Mouse (Mus musculus) CH12.LX (cell line): Measurements from ENCODE around the gene Arid4b. TPM values are rescaled to one million over a fixed set of nuclear protein-coding genes. Genes with fewer than 3 reads are reported as not detected.

ENCODE experiments used
- DNase-seq: peaks from one replicate; pipeline ENCODE4 v3.0.0-alpha.2; 2013; ENCODE audit errors: extremely low read depth
- H3K27ac ChIP-seq: 2 replicates; pipeline ENCODE4 v1.5.1; 2012; ENCODE audit warnings: low read depth, mild to moderate bottlenecking, control low read depth, moderate library complexity; ENCODE audit not compliant: insufficient read depth
- H3K27me3 ChIP-seq: replicated peaks from 2 replicates; pipeline ENCODE3; 2012; ENCODE audit warnings: inconsistent platforms
- H3K36me3 ChIP-seq, 2 experiments: replicated peaks in 1 of 2; 2 replicates each; pipeline versions ENCODE3 to v1.6.1; 2012; ENCODE audit warnings: inconsistent platforms in 1 of 2, low read length in 1 of 2, mild to moderate bottlenecking in 1 of 2, mixed read lengths in 1 of 2, moderate library complexity in 1 of 2; ENCODE audit not compliant: control insufficient read depth in 1 of 2, insufficient read depth in 1 of 2
- H3K4me1 ChIP-seq, 2 experiments: 2 replicates each; pipeline ENCODE4 v1.6.1; 2012; ENCODE audit warnings: inconsistent platforms in 1 of 2, moderate library complexity in 1 of 2; ENCODE audit not compliant: insufficient read depth in 2 of 2, control insufficient read depth in 1 of 2
- H3K4me2 ChIP-seq: 2 replicates; pipeline ENCODE4 v1.6.1; 2012; ENCODE audit warnings: low read depth, mild to moderate bottlenecking, control low read depth; ENCODE audit not compliant: poor library complexity, insufficient read depth, severe bottlenecking
- H3K4me3 ChIP-seq, 3 experiments: fragments of 150-350 bp in 1 of 3; sonication (generic) in 1 of 3; replicated peaks in 1 of 3; 2 replicates each; pipeline versions ENCODE3 to v1.5.1; 2011 to 2012; ENCODE audit warnings: low read depth in 2 of 3, low read length in 2 of 3, mild to moderate bottlenecking in 2 of 3, moderate library complexity in 2 of 3, control low read depth in 1 of 3, improper control_type of control experiment in 1 of 3, inconsistent platforms in 1 of 3, mixed read lengths in 1 of 3; ENCODE audit not compliant: poor library complexity in 1 of 3
- H3K79me2 ChIP-seq: replicated peaks from 2 replicates; pipeline ENCODE4 v1.6.1; 2012; ENCODE audit warnings: mild to moderate bottlenecking, moderate library complexity; ENCODE audit not compliant: control insufficient read depth, poor library complexity, insufficient read depth, severe bottlenecking; ENCODE audit errors: extremely low read depth
- H3K9ac ChIP-seq: 2 replicates; pipeline ENCODE4 v1.6.1; 2012; ENCODE audit warnings: low read depth, mild to moderate bottlenecking, control low read depth, moderate library complexity; ENCODE audit not compliant: insufficient read depth
- H3K9me3 ChIP-seq: replicated peaks from 2 replicates; pipeline ENCODE3; 2012; ENCODE audit warnings: low read length, inconsistent platforms, mixed read lengths
- BHLHE40 ChIP-seq: IDR thresholded peaks from 2 replicates; pipeline ENCODE4 v1.6.1; 2011; ENCODE audit warnings: mild to moderate bottlenecking, low read depth, low read length, improper control_type of control experiment
- EP300 ChIP-seq: IDR thresholded peaks from 2 replicates; pipeline ENCODE4 v1.6.1; 2011; ENCODE audit warnings: low read length, improper control_type of control experiment
- ETS1 ChIP-seq: conservative IDR thresholded peaks from 2 replicates; pipeline ENCODE4 v1.6.1; 2012; ENCODE audit warnings: low read depth, mild to moderate bottlenecking, inconsistent platforms, low read length, improper control_type of control experiment, moderate library complexity
- JUN ChIP-seq: IDR thresholded peaks from 2 replicates; pipeline ENCODE4 v1.6.1; 2011; ENCODE audit warnings: low read depth, mild to moderate bottlenecking, low read length, improper control_type of control experiment, moderate library complexity; ENCODE audit not compliant: insufficient read depth
- JUND ChIP-seq: conservative IDR thresholded peaks from 2 replicates; pipeline ENCODE4 v1.6.1; 2011; ENCODE audit warnings: low read depth, low read length, improper control_type of control experiment
- MAFK ChIP-seq: IDR thresholded peaks from 2 replicates; pipeline ENCODE4 v1.6.1; 2011; ENCODE audit warnings: low read length, improper control_type of control experiment; ENCODE audit not compliant: insufficient replicate concordance
- MXI1 ChIP-seq: IDR thresholded peaks from 2 replicates; pipeline ENCODE4 v1.6.1; 2011; ENCODE audit warnings: mild to moderate bottlenecking, low read depth, low read length, improper control_type of control experiment
- MYC ChIP-seq: IDR thresholded peaks from 2 replicates; pipeline ENCODE4 v1.6.1; 2011; ENCODE audit warnings: low read depth, mild to moderate bottlenecking, improper control_type of control experiment, low read length
- NELFE ChIP-seq: IDR thresholded peaks from 2 replicates; pipeline ENCODE4 v1.6.1; 2011; ENCODE audit warnings: low read depth, low read length, improper control_type of control experiment
- PAX5 ChIP-seq: IDR thresholded peaks from 2 replicates; pipeline ENCODE4 v1.6.1; 2012; ENCODE audit warnings: low read length, inconsistent platforms, mixed read lengths
- SIN3A ChIP-seq: IDR thresholded peaks from 2 replicates; pipeline ENCODE4 v1.6.1; 2012; ENCODE audit warnings: low read length, improper control_type of control experiment, inconsistent platforms
- SMC3 ChIP-seq: IDR thresholded peaks from 2 replicates; pipeline ENCODE4 v1.6.1; 2011; ENCODE audit warnings: low read depth, low read length, improper control_type of control experiment
- TCF12 ChIP-seq: IDR thresholded peaks from 2 replicates; pipeline ENCODE4 v1.6.1; 2014; ENCODE audit warnings: low read depth, mild to moderate bottlenecking, inconsistent platforms, low read length, improper control_type of control experiment
- UBTF ChIP-seq: IDR thresholded peaks from 2 replicates; pipeline ENCODE4 v1.6.1; 2012; ENCODE audit warnings: low read depth, mild to moderate bottlenecking, inconsistent platforms, low read length, improper control_type of control experiment, moderate library complexity
- dilution Hi-C: fragments of 300-500 bp; cut with MboI; formaldehyde crosslinking; loops from 2 replicates; pipeline ENCODE4 v1.14.3; 2020; ENCODE audit warnings: low sequenced_read_pairs; ENCODE audit not compliant: extremely low pct_unique_long_range_greater_than_20kb, extremely low pct_ligation_motif_present
- in situ Hi-C: fragments of 300-500 bp; cut with MboI; formaldehyde crosslinking; loops from 3 replicates; pipeline ENCODE4 v1.14.3; 2019; ENCODE audit warnings: low sequenced_read_pairs, low pct_ligation_motif_present, low pct_unique_long_range_greater_than_20kb, mixed read lengths
- polyA plus RNA-seq: library from polyadenylated mRNA; unstranded; fragments of >175 nt; gene quantifications from 2 replicates; pipeline ENCODE4 v1.2.1, GENCODE M21; 2012; ENCODE audit warnings: low read depth; ENCODE audit not compliant: insufficient read length
- total RNA-seq, 2 experiments: library from RNA; depleted of rRNA; stranded (reverse); fragments of 300-350 nt in 1 of 2; fragments of >200 nt in 1 of 2; gene quantifications; 2 replicates each; pipeline ENCODE4 v1.2.3; 2012 to 2014

The Arid4b gene
- total and polyA plus RNA-seq, 3 experiments, result 9.2 to 16.4 (median 9.7) TPM

GRCm38 (mm10) chr13:14069291-14069690 lies 6.3 kb downstream of the Arid4b start:
- peak; percentile 59 for TF ChIP-seq EP300
- TF ChIP-seq BHLHE40, result peak; percentile 46; the same call in 1 of the 2 replicates
- peak; percentile 60 for TF ChIP-seq ETS1
- 0 out of 2 replicates have a peak, but pooled peaks have one; percentile 15 for TF ChIP-seq MYC
- TF ChIP-seq JUN, result no peak
- H3K4me1 ChIP-seq, result peaks cover 6 to 48% of the 10 kb centered on the region in 2 experiments; a peak in 3 of 4 replicates
- H3K9me3 ChIP-seq, result no peaks in the 10 kb centered on the region
- in situ Hi-C loops (no loop called here), dilution Hi-C loops (no loop called here)
- H3K9ac ChIP-seq, result no peak overlapping the region
- DNase-seq, result peak; percentile 29
- H3K79me2 ChIP-seq, result peaks cover 60% of the 10 kb centered on the region
- H3K27me3 ChIP-seq, result no peaks in the 10 kb centered on the region
- peaks cover 3 to 28% of the 10 kb centered on the region in 2 experiments for H3K36me3 ChIP-seq
- H3K4me3 ChIP-seq, result no peak overlapping the region
- H3K27ac ChIP-seq, result no peak overlapping the region
- H3K4me2 ChIP-seq, result no peak overlapping the region

DNA sequence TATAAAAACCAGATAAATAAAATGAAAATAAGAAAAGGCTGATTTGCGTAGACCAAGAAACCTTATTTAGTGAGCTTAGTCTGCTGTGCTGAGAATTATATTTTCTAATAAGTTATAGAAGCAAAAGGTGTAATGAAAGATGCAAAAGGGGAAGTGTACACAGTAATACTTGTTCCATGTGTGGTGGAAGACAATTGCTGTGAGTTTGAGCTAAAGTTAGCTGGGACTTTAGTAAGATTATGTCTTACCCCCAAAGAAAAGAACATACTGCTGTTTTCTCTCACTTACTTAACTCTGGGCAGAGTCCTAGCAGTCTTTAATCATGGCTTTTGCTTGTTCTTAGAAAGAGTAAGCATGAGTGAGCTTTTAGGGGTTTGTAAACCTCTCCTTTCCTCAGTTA lies 11.3 kb downstream of the Arid4b start:
- H3K36me3 ChIP-seq, result peaks cover 3 to 24% of the 10 kb centered on the region in 2 experiments
- no peak overlapping the region for H3K27ac ChIP-seq
- H3K4me2 ChIP-seq, result no peak overlapping the region
- dilution Hi-C loops (no loop called here), in situ Hi-C loops (no loop called here)
- no peak for TF ChIP-seq UBTF
- TF ChIP-seq NELFE, result no peak
- TF ChIP-seq EP300, result peak; percentile 36
- no peak for TF ChIP-seq SIN3A
- no peak for TF ChIP-seq TCF12
- no peak for TF ChIP-seq MXI1
- peaks cover 46% of the 10 kb centered on the region for H3K79me2 ChIP-seq
- H3K9me3 ChIP-seq, result no peaks in the 10 kb centered on the region
- no peak overlapping the region for H3K4me3 ChIP-seq
- H3K27me3 ChIP-seq, result no peaks in the 10 kb centered on the region
- DNase-seq, result no peak
- H3K9ac ChIP-seq, result no peak overlapping the region
- peaks cover 3 to 26% of the 10 kb centered on the region in 2 experiments; a peak in 3 of 4 replicates for H3K4me1 ChIP-seq

DNA sequence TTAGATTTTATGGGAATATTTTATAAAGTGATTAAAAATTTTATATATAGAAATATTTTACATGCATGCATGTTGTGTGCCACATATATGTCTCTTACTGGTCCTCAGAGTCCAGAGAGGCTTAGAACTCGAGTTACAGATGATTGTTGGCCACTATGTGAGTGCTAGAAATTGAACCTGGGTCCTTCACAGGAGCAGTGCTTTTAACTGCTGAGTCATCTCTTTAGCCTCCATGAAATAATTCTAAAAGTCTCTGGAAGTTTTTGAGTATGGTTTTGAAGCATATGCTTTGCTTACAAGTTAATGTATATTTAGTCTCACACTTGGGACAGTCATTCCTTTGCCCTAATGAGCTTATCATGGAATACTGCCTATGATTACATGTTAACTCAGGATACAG lies 12.3 kb downstream of the Arid4b start:
- H3K27ac ChIP-seq, result no peak overlapping the region
- no peak overlapping the region for H3K4me3 ChIP-seq
- no peak for DNase-seq
- H3K36me3 ChIP-seq, result peaks cover 3 to 20% of the 10 kb centered on the region in 2 experiments
- peaks cover 44% of the 10 kb centered on the region for H3K79me2 ChIP-seq
- TF ChIP-seq JUND, result no peak
- TF ChIP-seq SIN3A, result no peak
- TF ChIP-seq MAFK, result peak; percentile 84
- TF ChIP-seq SMC3, result no peak
- TF ChIP-seq PAX5, result no peak
- H3K4me1 ChIP-seq, result peaks cover 0 to 20% of the 10 kb centered on the region in 2 experiments; a peak in 3 of 4 replicates
- H3K27me3 ChIP-seq, result no peaks in the 10 kb centered on the region
- in situ Hi-C loops (no loop called here), dilution Hi-C loops (no loop called here)
- no peaks in the 10 kb centered on the region for H3K9me3 ChIP-seq
- no peak overlapping the region for H3K9ac ChIP-seq
- H3K4me2 ChIP-seq, result no peak overlapping the region
